Mouse (Mus musculus): Measurements from ENCODE around the gene Hnf1b.

Gene Hnf1b

DNA sequence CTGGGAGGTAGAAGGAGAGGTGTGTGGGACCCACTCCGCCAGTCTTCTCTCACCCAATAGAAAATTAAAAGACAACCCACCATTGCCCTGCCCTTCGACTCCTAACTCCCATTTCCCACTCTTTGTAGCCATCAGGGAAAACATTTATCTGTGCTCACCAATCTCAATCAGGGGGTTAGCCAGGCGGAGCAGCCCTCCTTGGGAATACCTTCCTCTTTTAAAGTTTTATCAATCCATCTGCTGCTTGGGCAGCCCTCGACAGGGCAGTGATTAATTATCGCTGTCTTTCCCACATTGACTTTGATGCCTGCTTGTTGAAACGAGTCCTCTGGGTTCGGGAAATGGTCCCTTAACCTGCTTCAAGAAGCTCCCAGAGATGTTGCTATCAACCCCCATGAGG is 47.7 kb downstream of the Hnf1b start:
- DNase-seq = no peak

DNA sequence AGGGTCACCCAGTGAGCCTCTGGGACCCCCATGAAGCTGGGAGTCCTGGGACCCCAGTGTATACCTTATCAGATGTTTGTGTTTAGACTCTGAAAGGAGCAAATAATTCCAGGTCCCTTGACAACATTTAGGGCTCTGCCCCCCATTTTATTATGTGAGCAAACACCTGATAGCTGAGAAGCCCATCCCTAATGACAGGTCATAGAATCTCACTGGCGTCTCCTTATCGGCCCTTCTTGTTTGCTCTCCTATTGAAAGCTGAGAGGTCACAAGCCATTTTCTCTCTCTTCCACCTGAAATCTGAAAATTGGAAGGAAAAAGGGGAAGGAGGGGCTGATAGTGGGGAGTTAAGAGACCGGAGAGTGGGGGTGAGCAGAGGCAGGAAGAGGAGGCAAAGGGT is 52.9 kb downstream of the Hnf1b start:
- DNase-seq = no peak

DNA sequence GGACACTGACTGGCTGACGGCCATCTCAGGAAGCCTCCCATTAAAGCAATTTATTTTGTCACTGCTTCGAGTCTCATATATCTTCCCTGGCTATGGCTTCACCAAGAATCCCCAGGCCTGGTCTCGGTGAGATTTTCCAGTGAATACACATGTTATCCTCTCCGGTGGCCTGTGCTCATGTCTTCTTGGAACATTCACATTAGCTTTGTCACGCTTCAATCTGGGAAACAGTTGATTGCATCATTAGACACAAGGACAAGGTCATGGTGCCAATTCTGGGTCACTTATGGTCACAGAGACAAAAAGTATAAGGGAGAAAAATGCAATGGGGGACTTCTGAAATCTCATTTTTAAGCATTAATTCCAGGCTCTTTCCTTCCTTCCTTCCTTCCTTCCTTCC is 55.9 kb downstream of the Hnf1b start:
- no peak for DNase-seq

DNA sequence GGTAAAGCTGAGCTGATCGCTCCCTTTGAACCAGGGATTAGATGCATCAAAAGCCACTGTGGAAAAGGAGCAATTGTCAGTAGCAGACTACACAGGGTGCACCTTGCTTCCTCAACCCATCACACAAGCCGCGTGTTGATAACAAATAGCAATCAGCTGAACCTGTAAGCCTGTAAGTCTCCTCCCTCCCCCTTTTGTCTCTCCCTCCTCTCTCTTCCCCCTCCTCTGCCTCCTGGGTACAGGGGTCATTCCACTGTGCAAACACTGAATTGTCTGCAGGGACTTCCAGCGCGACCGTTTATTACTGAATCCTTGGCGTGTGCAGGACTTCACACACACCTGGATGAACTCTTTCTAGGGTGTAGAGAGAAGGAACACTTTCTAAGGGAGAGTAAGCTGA is 58.5 kb downstream of the Hnf1b start:
- DNase-seq = no peak

DNA sequence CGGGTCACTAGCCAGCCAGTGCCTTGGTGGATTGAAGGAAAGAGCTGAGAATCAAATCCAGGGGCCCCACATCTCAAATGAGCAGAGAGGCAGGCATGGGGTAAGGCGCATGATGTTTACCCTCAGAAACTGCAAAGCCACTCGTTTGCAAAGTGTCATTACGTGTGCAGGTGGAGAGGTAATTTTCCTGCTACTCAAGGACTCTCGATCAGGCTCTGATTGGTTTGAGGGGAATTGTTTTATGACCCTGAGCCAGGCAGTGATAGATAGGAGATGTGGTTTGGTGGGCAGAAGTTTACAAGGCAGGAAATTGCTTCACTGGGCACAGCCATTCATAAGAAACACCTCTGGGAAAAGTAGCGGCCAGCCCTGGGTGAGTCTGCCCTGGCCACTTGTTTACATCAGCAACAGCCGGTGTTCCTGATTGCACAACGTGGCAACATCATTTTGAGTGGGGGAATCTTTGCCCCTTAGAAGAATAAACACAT is 64.0 kb downstream of the Hnf1b start:
- no peak for DNase-seq

DNA sequence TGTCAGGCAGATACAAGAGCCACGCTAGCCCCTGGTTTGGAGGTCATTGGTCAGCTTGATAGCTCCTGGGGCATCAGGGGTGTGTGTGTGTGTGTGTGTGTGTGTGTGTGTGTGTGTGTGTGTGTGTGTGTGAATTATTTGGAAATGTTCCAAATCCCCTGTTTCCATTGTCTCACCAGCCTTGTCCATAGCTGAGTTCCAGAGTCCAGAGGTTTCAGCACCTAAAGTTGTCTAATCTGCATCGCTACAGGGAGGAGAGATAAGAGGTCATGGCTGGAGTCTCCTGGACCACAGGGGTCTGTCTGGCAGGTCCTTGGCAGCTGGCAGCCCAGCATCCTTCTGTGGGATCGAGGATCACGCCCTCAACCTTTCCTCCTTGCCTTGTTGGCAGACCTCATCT is 64.6 kb downstream of the Hnf1b start:
- no peak for DNase-seq

DNA sequence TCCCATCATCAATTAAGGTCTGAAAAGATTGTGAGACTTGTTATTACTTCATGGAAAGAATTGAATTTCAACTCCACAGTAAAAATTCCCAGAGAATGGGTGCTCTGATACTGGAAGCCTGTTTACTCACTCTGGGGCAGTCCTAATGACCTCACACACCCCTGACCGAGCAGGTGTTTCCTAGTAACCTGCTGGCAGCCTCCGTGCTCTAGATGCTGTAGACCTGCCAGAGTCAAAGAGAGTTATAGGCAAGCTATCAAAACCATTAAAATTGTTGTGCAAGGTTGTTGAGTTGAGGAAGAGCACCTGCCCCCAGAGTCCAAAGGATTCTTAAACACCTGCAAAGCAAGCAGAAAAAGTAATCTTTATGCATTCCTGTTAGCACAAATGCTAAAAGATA is 72.7 kb downstream of the Hnf1b start:
- no peak for DNase-seq

DNA sequence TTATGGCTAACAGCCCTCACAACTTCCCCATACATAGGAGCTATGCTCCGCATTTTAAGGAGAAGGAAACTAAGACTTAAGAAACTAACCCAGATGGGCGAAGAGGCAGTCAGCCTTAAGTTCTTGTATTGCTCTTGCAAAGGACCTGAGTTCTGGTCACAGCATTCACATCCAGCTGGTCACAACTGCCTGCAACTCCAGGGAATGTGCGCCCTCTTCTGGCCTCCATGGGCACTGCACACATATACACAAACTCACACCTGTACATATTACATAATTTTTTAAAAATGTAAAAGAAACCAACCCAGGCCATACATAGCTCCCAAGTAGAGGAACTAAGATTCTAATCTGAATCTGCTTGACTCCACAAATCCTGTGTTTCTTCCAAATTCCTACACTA is 77.2 kb downstream of the Hnf1b start:
- no peak for DNase-seq

DNA sequence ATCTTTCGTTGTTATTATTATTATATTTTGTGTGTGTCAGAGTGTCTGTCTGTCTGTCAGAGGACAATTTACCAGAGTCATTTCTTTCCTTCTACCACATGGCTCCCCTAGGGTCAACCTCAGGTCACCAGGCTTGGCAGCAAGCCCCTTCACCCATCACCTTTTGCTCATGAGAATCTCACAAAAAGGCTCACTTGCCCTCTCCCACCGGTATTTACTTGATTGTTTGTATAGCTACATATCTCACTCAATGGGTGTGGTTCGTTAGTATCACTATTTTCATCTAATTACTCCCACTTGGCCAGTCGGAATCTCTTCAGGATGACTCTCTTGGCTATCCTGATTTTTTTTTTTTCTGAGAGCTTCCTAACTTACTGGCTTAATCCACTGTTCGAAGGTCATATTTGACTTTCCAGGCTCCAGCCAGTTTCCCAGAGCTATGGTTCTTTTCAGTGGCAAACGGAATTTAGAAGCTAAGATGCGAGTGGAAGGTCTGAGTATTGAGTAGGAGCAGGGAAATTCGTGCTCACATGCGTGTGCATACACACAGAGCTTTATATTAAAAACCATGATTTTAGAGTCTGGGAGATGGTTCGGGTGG is 82.7 kb downstream of the Hnf1b start:
- DNase-seq = no peak

DNA sequence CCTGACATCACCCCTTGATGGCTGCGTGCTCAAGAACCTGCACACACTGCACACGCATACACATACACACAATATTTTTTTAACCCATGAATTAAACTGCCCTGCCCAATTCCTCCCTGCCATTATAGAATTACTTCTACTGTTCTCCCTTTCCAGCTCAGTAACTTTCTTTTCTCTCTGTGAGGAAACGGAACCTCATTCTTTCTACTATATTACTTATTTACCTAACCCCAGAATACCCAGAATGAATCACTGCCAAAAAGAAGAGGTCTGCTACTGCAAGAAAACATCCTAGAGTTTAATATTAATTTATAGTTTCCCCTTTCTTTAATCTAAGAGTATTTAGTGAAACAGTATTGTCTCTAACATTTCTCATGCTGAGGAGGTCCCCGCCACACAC is 83.5 kb downstream of the Hnf1b start:
- DNase-seq = no peak

DNA sequence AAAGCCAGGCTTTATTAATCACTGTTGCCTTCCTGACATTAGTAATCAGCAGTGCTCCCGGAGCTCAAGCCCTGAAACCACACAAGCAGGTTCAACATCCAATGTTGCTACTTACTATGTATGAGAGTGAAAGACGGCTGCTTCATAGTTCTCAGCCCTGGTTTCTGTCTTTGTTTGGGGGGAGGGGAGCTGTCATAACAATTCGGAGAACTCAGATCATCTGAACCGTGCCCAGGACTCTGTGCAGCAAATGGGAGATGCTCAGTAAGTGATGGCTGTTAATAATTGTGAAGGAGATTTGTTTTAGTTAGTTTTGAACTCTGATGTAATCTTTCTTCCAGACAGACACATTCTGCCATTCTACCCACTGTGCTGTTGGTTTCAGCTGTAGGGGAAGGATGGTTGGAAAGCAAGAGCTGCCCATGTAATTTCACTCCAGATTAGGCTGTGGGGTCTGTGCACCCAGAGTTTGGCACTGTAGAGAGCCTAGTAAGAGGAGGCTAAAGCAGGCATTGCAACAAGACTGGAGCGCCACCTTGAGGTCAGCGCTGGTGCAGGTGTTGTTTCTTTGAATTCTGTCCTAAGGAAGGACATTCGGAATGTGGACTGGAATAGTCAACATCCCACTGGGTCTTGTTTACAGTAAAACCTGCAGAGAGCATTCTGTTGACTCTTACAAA is 86.3 kb downstream of the Hnf1b start:
- peak; percentile 55 for DNase-seq

DNA sequence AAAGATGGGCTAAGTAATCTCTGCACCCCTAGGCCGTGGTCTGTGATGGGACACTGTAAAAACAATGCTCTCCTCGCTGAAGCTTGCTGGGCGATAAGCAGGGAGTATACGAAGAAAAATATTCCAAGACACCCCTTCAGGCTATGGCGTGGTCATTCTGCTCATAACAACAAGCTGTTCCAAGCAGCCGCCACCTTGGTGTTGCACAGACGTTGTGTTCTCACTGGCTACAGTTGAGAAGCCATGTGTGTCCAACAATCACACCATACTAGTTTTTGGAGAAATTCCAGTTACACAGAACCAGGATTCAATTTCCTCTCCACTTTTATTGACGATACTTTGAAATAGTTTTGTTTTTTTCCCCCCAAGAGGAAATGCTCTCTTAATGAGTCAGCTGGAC is 88.7 kb downstream of the Hnf1b start:
- DNase-seq = no peak

DNA sequence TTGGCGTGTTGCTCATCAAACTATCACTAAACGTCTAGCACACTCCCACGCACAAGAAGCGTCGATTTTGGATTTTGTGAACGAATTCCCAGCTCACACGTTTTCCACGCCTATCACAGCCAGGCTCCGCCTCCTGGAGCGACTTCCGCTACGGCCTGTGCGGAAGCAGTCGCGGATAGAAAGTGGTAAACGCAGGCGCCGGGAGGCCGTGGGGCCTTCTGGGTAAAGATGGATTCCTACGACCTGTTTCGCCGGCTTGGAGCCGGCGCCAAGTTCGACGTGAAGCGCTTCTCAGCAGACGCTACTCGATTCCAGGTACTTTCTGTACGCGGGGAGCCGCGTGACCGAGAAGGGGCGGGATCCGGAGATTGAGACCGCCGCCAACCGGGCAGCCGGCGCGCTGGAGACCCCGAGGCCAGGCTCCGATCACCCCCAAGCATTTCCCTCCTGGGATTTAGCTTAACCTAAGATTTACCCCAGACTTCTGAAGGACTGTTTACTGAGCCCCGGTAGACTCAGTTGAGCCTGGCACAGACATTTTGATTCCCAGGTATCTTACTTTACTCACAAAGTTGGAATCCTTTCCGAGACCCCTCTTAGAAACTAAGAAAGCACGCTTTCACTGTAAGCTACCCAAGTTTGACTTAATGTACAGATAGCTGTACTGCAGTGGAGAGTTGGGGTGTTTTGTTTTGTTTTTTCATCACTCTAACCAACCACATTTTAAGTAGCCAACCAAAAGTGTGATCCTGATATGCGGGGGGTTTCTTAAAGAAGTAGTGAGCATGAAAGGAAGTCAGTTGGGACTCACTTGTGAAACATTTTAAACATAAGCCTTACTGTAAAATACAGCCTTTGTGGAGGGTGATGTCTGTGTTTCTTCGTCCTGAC is 92.3 kb downstream of the Hnf1b start, which contains the start of gene Ddx52:
Gene Ddx52 (plus strand): TSS at position 113 of the 891 bp plus-strand sequence.
- DNase-seq = peak; percentile 93
